Mouse (Mus musculus) spleen, embryonic (tissue): ENCODE measurements around the gene Arhgap10.

Experiments used
- CTCF ChIA-PET: fragments of 350-600 bp; sonication (Branson Sonifier 250); formaldehyde crosslinking; loops from one replicate; lab custom pipeline; 2022; lab: Charles Lee

The Arhgap10 gene

GRCm38 (mm10) chr8:77518201-77519115, 705 bp upstream of the Arhgap10 start:
- CTCF ChIA-PET: interaction anchor here (0.5 kb wide), 1 partner anchor 460 kb away, joined by 3 read pairs; no protein-coding TSS in a partner anchor

- CTCF ChIA-PET: no interaction called here
Observed at GRCm38 (mm10) chr8:77516845-77517244, 908 bp downstream of the Arhgap10 start.

GRCm38 (mm10) chr8:77515786-77516185, 2.0 kb downstream of the Arhgap10 start:
- CTCF ChIA-PET: no interaction called here

- CTCF ChIA-PET: no interaction called here
Observed at GRCm38 (mm10) chr8:77515201-77515600, 2.6 kb downstream of the Arhgap10 start.

GRCm38 (mm10) chr8:77511750-77512493, 5.8 kb downstream of the Arhgap10 start:
- CTCF ChIA-PET: no interaction called here

- CTCF ChIA-PET: no interaction called here
Observed at GRCm38 (mm10) chr8:77510426-77510825, 7.3 kb downstream of the Arhgap10 start.

GRCm38 (mm10) chr8:77509044-77509443, 8.7 kb downstream of the Arhgap10 start:
- CTCF ChIA-PET: no interaction called here

GRCm38 (mm10) chr8:77507510-77508035, 10.2 kb downstream of the Arhgap10 start:
- CTCF ChIA-PET: interaction anchor here (0.6 kb wide), 1 partner anchor 7 kb away, joined by 3 read pairs; no protein-coding TSS in a partner anchor

- CTCF ChIA-PET: no interaction called here
Observed at GRCm38 (mm10) chr8:77506539-77506938, 11.2 kb downstream of the Arhgap10 start.

GRCm38 (mm10) chr8:77502547-77502946, 15.2 kb downstream of the Arhgap10 start:
- CTCF ChIA-PET: no interaction called here

GRCm38 (mm10) chr8:77501131-77501530, 16.6 kb downstream of the Arhgap10 start:
- CTCF ChIA-PET: no interaction called here

GRCm38 (mm10) chr8:77500264-77500663, 17.5 kb downstream of the Arhgap10 start:
- CTCF ChIA-PET: interaction anchor here (0.5 kb wide), 1 partner anchor 7 kb away, joined by 3 read pairs; no protein-coding TSS in a partner anchor

GRCm38 (mm10) chr8:77497442-77497841, 20.3 kb downstream of the Arhgap10 start:
- CTCF ChIA-PET: no interaction called here

GRCm38 (mm10) chr8:77496253-77496652, 21.5 kb downstream of the Arhgap10 start:
- CTCF ChIA-PET: no interaction called here

- CTCF ChIA-PET: no interaction called here
Observed at GRCm38 (mm10) chr8:77494376-77495328, 23.1 kb downstream of the Arhgap10 start.

- CTCF ChIA-PET: no interaction called here
Observed at GRCm38 (mm10) chr8:77492356-77493058, 25.2 kb downstream of the Arhgap10 start.

GRCm38 (mm10) chr8:77491231-77491923, 26.4 kb downstream of the Arhgap10 start:
- CTCF ChIA-PET: interaction anchor here (0.7 kb wide), 1 partner anchor 1412 kb away, joined by 6 read pairs; no protein-coding TSS in a partner anchor

- CTCF ChIA-PET: no interaction called here
Observed at GRCm38 (mm10) chr8:77490095-77490781, 27.5 kb downstream of the Arhgap10 start.

- CTCF ChIA-PET: no interaction called here
Observed at GRCm38 (mm10) chr8:77489235-77489634, 28.5 kb downstream of the Arhgap10 start.
